ENCODE assay signal across 8 mouse cellular contexts in the genomic region with DNA sequence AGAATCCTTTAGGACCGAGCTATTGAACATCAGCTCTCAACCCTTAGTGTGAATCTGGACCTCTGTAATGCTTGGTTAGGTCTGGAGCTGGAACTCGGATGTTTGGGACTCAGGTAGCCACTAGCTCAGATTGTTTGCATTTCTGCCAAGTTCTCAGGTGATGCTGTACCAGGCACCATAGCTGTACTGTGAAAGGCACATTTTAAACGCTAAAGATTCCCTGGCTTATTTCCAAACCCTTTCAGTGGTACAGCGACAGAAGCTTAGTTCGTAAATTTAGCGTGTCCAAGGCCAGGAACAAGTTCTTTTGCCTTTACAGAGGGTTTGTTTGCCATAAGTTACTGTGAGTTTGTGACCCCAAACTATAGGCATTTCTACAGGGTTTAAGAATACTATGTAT. TPM values are rescaled to one million over a fixed set of nuclear protein-coding genes. Genes with fewer than 3 reads are reported as not detected.
DNase-seq lines count a peak whose midpoint lies in the region; ATAC-seq and TF ChIP-seq lines count a peak whose summit lies in the region.

No protein-coding gene starts in this region.

- no peak overlapping the region; the same call in 1 of the 2 replicates for H3K4me3 ChIP-seq in kidney, embryonic 16.5 days (ENCODE audit: low read length)
- peak overlapping the region; percentile 76; the same call in 1 of the 2 replicates for H3K4me3 ChIP-seq in embryonic facial prominence, embryonic 10.5 days
- H3K4me3 ChIP-seq in hindbrain, postnatal 0 days (ENCODE audit: low read length) = peak overlapping the region; percentile 85
- peak overlapping the region; percentile 75 for H3K4me3 ChIP-seq in midbrain, embryonic 16.5 days (ENCODE audit: low read depth, low read length)

- WGBS in kidney, embryonic 16.5 days = 39% methylated on average over 6 of the region's 6 CpGs
- WGBS in embryonic facial prominence, embryonic 10.5 days = 58% methylated on average over 6 of the region's 6 CpGs
- 27% methylated on average over 6 of the region's 6 CpGs for whole genome bisulfite sequencing in hindbrain, postnatal 0 days
- 33% methylated on average over 6 of the region's 6 CpGs for WGBS in midbrain, embryonic 16.5 days

- DNase-seq in kidney, postnatal 10 days = no peak
- no peak for DNase-seq in embryonic facial prominence, embryonic 10.5 days (ENCODE audit: low spot score)
- DNase-seq in hindbrain, postnatal 0 days (ENCODE audit: low spot score) = peak; percentile 26
- DNase-seq in gastrocnemius, postnatal 4 days (ENCODE audit: low spot score in 2 of 2) = no peak
- DNase-seq in thymus, postnatal 4 days = no peak

- peak overlapping the region; percentile 75 for H3K4me2 ChIP-seq in kidney, embryonic 16.5 days (replicated peaks; ENCODE audit: low read depth, low read length)
- peak overlapping the region; percentile 97 for H3K4me2 ChIP-seq in hindbrain, postnatal 0 days (ENCODE audit: low read depth, low read length)
- peak overlapping the region; percentile 57 for H3K4me2 ChIP-seq in midbrain, embryonic 16.5 days (ENCODE audit: low read length)

- H3K9me3 ChIP-seq in kidney, embryonic 16.5 days (ENCODE audit: low read length) = no peaks in the 10 kb centered on the region
- H3K9me3 ChIP-seq in embryonic facial prominence, embryonic 10.5 days = no peaks in the 10 kb centered on the region
- H3K9me3 ChIP-seq in hindbrain, postnatal 0 days (ENCODE audit: low read length) = no peaks in the 10 kb centered on the region
- no peaks in the 10 kb centered on the region for H3K9me3 ChIP-seq in midbrain, embryonic 16.5 days (replicated peaks; ENCODE audit: control insufficient read depth, low read length, poor library complexity, severe bottlenecking)

- H3K9ac ChIP-seq in kidney, embryonic 16.5 days (replicated peaks; ENCODE audit: low read length) = peak overlapping the region; percentile 79
- H3K9ac ChIP-seq in hindbrain, postnatal 0 days (replicated peaks; ENCODE audit: low read length) = no peak overlapping the region
- no peak overlapping the region for H3K9ac ChIP-seq in midbrain, embryonic 16.5 days (ENCODE audit: low read depth, low read length)

- no peaks in the 10 kb centered on the region for H3K36me3 ChIP-seq in kidney, embryonic 16.5 days (ENCODE audit: insufficient read depth, low read length)
- no peaks in the 10 kb centered on the region for H3K36me3 ChIP-seq in embryonic facial prominence, embryonic 10.5 days (replicated peaks)
- H3K36me3 ChIP-seq in hindbrain, postnatal 0 days (ENCODE audit: insufficient read depth, low read length) = no peaks in the 10 kb centered on the region
- no peaks in the 10 kb centered on the region for H3K36me3 ChIP-seq in midbrain, embryonic 16.5 days (ENCODE audit: control insufficient read depth, insufficient read depth, low read length)

- H3K27ac ChIP-seq in kidney, embryonic 16.5 days (ENCODE audit: low read length) = no peak overlapping the region
- H3K27ac ChIP-seq in embryonic facial prominence, embryonic 10.5 days (replicated peaks) = no peak overlapping the region
- H3K27ac ChIP-seq in hindbrain, postnatal 0 days = no peak overlapping the region
- no peak overlapping the region for H3K27ac ChIP-seq in midbrain, embryonic 16.5 days (ENCODE audit: low read length)

- ATAC-seq in kidney, embryonic 16.5 days (ENCODE audit: low FRiP score, low TSS enrichment) = no peak
- no peak for ATAC-seq in hindbrain, postnatal 0 days
- ATAC-seq in midbrain, embryonic 16.5 days = no peak
- ATAC-seq in megakaryocyte progenitor cell, adult 5-6 weeks (replicated peaks; ENCODE audit: poor library complexity) = no peak

- H3K27me3 ChIP-seq in kidney, embryonic 16.5 days (ENCODE audit: insufficient read depth, low read length) = no peaks in the 10 kb centered on the region
- peaks cover 11% of the 10 kb centered on the region; the same call in 1 of the 2 replicates for H3K27me3 ChIP-seq in embryonic facial prominence, embryonic 10.5 days (replicated peaks; ENCODE audit: low read depth, poor library complexity, severe bottlenecking)
- no peaks in the 10 kb centered on the region for H3K27me3 ChIP-seq in hindbrain, postnatal 0 days (ENCODE audit: insufficient read depth, low read length)
- peaks cover 6% of the 10 kb centered on the region; the same call in 1 of the 2 replicates for H3K27me3 ChIP-seq in midbrain, embryonic 16.5 days (ENCODE audit: control insufficient read depth, insufficient read depth, low read depth, low read length)

- H3K4me1 ChIP-seq in kidney, embryonic 16.5 days (ENCODE audit: insufficient read depth, low read length) = 0 out of 2 replicates have a peak, but pooled peaks cover 10% of the 10 kb centered on the region
- peaks cover 19% of the 10 kb centered on the region for H3K4me1 ChIP-seq in embryonic facial prominence, embryonic 10.5 days
- peaks cover 4% of the 10 kb centered on the region for H3K4me1 ChIP-seq in hindbrain, postnatal 0 days (ENCODE audit: insufficient read depth, low read length)
- H3K4me1 ChIP-seq in midbrain, embryonic 16.5 days (ENCODE audit: control insufficient read depth, insufficient read depth, low read length) = peaks cover 7% of the 10 kb centered on the region

- no peak for TF ChIP-seq CTCF in hindbrain, postnatal 0 days (IDR thresholded peaks at IDR 0.05; ENCODE audit: low read depth)

RNA-seq across cellular contexts. Expression of a gene that starts 0.4 kb away (rescaled TPM):
- polyA plus RNA-seq in kidney, embryonic 16.5 days (2015; fragmentation: Nextera tagmentation; extraction: Ambion mirVana) = 17.2 and 19.3 TPM in 2 replicates
- 20.4 and 25.0 TPM in 2 replicates for polyA plus RNA-seq in embryonic facial prominence, embryonic 10.5 days (2016; fragmentation: Nextera tagmentation; extraction: Ambion mirVana)
- 38.8 and 55.3 TPM in 2 replicates for total RNA-seq in hindbrain, postnatal 0 days (2014; rRNA removed)
- 31.5 and 32.7 TPM in 2 replicates for polyA plus RNA-seq in hindbrain, postnatal 0 days (2015; fragmentation: Nextera tagmentation; extraction: Ambion mirVana)
- polyA plus RNA-seq in midbrain, embryonic 16.5 days (2015; fragmentation: Nextera tagmentation; extraction: Ambion mirVana) = 26.2 and 27.7 TPM in 2 replicates
- 22.5 and 23.5 TPM in 2 replicates for total RNA-seq in megakaryocyte progenitor cell, adult 5-6 weeks (2015)
- 27.9 and 32.5 TPM in 2 replicates for total RNA-seq in megakaryocyte progenitor cell, adult 5-6 weeks (2017)
- 10 to 100 TPM; 43.6 to 57.0 TPM for total RNA-seq in gastrocnemius, postnatal 4 days (2021)
